Mouse (Mus musculus) kidney, adult 2 months (tissue): ENCODE results near the gene Retreg3. TPM values are rescaled to one million over a fixed set of nuclear protein-coding genes. Genes with fewer than 3 reads are reported as not detected.

Experiments
- DNase-seq: peaks from one replicate; pipeline ENCODE4 v3.0.0; 2021
- H3K27ac ChIP-seq: fragments of 200-500 bp; 2 replicates; pipeline ENCODE4 v1.5.1; 2012; ENCODE audit warnings: low read depth, low read length, control low read depth, inconsistent platforms; ENCODE audit not compliant: insufficient read depth
- H3K27me3 ChIP-seq: fragments of 200-500 bp; replicated peaks from 2 replicates; pipeline ENCODE4 v1.6.1; 2012; ENCODE audit warnings: mild to moderate bottlenecking, moderate library complexity, low read length, inconsistent platforms; ENCODE audit not compliant: control insufficient read depth, insufficient read depth
- H3K36me3 ChIP-seq: fragments of 200-500 bp; 2 replicates; pipeline ENCODE4 v1.6.1; 2012; ENCODE audit warnings: mild to moderate bottlenecking, moderate library complexity, low read length, inconsistent platforms; ENCODE audit not compliant: control insufficient read depth, insufficient read depth
- H3K4me1 ChIP-seq: fragments of 200-500 bp; 2 replicates; pipeline ENCODE4 v1.6.1; 2011; ENCODE audit warnings: low read length; ENCODE audit not compliant: control insufficient read depth, insufficient read depth
- H3K4me3 ChIP-seq: fragments of 200-500 bp; 2 replicates; pipeline ENCODE4 v1.5.1; 2011; ENCODE audit warnings: mild to moderate bottlenecking, low read depth, low read length, control low read depth; ENCODE audit not compliant: insufficient read depth
- CTCF ChIP-seq: fragments of 200-500 bp; conservative IDR thresholded peaks from 2 replicates; pipeline ENCODE4 v1.5.1; 2011; ENCODE audit warnings: low read depth, mild to moderate bottlenecking, control low read depth, low read length, moderate library complexity, mixed read lengths; ENCODE audit not compliant: insufficient read depth, insufficient read length
- POLR2A ChIP-seq: fragments of 200-500 bp; IDR thresholded peaks from one replicate; pipeline ENCODE4 v1.6.1; 2011; ENCODE audit warnings: low read depth, low read length, control low read depth
- WGBS: fragments of 180-500 bp; shearing (Covaris S2); methylation state at CpG from one replicate; pipeline ENCODE4 v1.1.7; 2018; 5-methylcytosine and 5-hydroxymethylcytosine counted together
- polyA plus RNA-seq: library from polyadenylated mRNA; depleted of rRNA; stranded (reverse); fragments of >200 nt; gene quantifications from 2 replicates; pipeline ENCODE4 v1.2.3, GENCODE M21; 2012

Retreg3 gene
- polyA plus RNA-seq, 1 experiment = 60.0 TPM

DNA sequence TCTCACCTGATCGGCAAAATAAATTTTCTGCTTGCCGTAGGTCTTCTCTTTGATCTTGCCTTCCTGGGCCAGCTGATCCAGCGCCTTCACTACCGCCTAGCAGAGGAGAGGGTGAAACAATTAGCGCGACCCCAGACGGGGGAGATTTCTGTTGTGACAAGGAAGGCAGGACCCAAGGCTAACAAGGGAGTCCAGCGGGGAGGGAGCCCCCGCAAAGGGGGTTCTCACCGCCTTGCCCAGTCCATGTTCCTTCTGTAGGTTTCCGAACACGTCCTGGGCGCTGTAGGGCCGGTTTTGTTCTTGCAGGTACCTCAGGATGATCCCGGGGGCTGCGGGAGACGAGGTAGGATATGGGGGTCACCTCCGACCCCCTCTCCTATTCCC, 24.8 kb downstream of the Retreg3 start:
- Histone ChIP-seq H3K27ac (no peak overlapping the region), H3K4me3 (peak overlapping the region; percentile 54), H3K27me3 (no peaks in the 10 kb centered on the region), H3K36me3 (no peaks in the 10 kb centered on the region; the same call in none of the 2 replicates), H3K4me1 (no peaks in the 10 kb centered on the region; the same call in 1 of the 2 replicates)
- 3% methylated on average over 18 of the region's 18 CpGs for WGBS
- TF ChIP-seq CTCF (no peak), POLR2A (no peak)
- no peak for DNase-seq

DNA sequence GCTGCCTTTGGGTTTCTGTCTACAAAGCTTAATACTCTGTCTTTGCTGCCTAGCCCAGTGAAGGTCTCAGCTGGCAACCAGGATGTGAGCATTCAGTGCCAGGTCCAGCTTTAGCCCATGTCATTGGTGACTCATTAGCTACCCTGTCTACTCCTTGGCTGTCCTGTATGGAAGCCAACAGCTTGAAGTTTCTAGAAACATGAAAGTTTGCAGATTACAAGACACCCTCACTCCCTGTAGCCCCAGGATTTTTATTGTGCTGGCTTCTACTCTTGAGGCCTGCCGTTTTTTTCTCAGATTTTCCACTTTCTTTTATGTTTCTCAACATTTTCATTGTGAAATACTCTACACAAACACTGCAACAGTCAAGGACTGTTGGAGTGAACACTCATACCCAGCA, 29.8 kb downstream of the Retreg3 start:
- TF ChIP-seq CTCF = no peak
- TF ChIP-seq POLR2A = no peak
- Histone ChIP-seq H3K4me3 (no peak overlapping the region), H3K36me3 (peaks cover 2% of the 10 kb centered on the region; the same call in 1 of the 2 replicates), H3K4me1 (peaks cover 15% of the 10 kb centered on the region), H3K27me3 (no peaks in the 10 kb centered on the region), H3K27ac (no peak overlapping the region)
- WGBS = 91% methylated on average over 1 of the region's 1 CpGs
- DNase-seq = peak; percentile 47

DNA sequence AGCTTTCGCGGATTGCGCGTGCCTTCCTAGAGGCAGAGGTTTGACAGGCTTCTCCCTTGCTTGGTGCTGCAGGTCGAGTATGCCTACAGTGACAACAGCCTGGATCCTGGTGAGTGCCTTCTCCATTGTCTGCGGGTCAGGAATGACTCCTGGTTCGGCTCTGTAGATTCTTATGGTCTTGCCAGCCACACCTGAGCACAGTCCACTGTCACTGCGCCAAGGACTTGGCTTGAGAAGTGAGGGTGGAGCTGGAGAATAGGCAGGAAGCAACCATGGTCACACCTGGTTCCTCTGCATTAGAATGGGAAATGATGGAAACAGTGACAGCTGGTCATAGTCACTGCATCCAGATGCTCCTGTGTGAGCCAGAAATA, 32.0 kb downstream of the Retreg3 start:
- 6% methylated on average over 8 of the region's 8 CpGs for WGBS
- DNase-seq = peak; percentile 77
- Histone ChIP-seq H3K4me3 (peak overlapping the region; percentile 75), H3K4me1 (peaks cover 22% of the 10 kb centered on the region), H3K36me3 (peaks cover 2% of the 10 kb centered on the region; the same call in 1 of the 2 replicates), H3K27ac (peak overlapping the region; percentile 54), H3K27me3 (no peaks in the 10 kb centered on the region)
- no peak for TF ChIP-seq POLR2A
- no peak for TF ChIP-seq CTCF

DNA sequence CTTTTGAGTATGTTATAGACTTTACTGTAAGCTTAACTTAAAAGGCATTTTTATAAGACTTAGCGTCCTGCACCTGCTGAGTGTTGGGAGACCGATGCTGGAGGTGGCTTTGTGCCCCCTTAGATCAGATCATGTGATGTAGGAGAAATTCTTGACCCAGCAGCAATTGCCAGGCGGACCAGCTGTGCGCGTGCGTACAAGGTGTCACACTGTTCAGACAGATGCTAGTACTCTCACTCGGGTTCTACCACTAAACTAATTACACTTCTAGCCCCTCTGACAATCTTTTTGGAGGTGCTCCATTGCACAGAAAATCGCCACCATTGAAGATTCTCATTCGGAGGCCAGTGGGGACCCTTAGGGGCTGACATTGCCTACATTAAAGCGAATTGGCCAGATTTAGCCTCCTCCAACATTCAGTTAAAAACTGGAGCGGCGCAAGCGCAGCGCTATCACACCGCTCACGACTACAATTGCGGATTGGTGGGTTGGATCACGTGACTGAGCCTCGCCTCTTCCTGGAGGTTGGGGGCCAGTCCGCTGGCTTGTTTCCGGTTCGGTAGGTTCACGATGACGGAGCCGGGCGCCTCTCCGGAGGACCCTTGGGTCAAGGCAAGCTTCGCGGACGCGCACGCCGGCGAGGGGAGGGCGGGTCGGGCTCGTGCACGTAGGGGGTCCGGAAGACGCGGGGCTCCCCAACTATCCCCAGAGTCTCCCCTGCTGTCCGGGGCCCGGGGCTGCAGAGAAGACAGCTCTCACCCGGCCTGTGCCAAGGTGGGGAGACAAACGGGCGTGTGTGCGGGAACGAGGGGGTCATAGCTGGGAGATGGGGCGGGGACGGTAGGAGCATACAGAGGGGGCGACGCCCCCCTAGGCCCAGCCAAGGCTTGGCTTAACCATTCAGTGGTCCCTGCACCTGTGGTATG, 32.7 kb downstream of the Retreg3 start, which contains the start of gene Mlx:
Mlx (plus strand) TSS at position 522 of the 926 bp plus-strand sequence.
- WGBS = 1% methylated on average over 52 of the region's 52 CpGs
- Histone ChIP-seq H3K4me3 (peak within 1 kb of the TSS; percentile 75), H3K27ac (peak within 1 kb of the TSS; percentile 74), H3K36me3 (peaks cover 2% of the 10 kb centered on the region; the same call in 1 of the 2 replicates), H3K4me1 (peaks cover 22% of the 10 kb centered on the region), H3K27me3 (no peaks in the 10 kb centered on the region)
- TF ChIP-seq POLR2A = peak; percentile 66
- no peak for TF ChIP-seq CTCF
- DNase-seq = peak; percentile 97

DNA sequence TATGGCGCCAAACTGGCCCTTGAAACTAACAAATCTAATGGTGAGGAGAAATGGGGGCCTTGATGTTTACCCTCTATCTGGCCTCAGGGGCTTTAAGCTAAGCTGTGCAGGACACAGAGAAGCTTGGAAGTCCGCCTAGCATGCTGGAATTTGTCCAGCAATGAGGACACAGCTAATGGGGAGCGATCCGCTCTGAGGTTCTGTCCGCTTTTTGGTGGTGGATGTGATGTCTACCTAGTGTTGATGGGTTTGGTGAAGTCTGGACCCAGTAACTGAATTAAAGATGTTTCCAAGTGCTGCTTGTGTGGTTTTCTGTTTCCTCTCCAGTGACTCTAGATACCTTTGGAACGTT, 33.4 kb downstream of the Retreg3 start:
- H3K36me3 ChIP-seq = peaks cover 2% of the 10 kb centered on the region; the same call in 1 of the 2 replicates
- DNase-seq = no peak
- TF ChIP-seq POLR2A (no peak), CTCF (no peak)
- 52% methylated on average over 6 of the region's 6 CpGs for WGBS
- peak overlapping the region; percentile 74 for H3K27ac ChIP-seq
- no peaks in the 10 kb centered on the region for H3K27me3 ChIP-seq
- H3K4me1 ChIP-seq = peaks cover 25% of the 10 kb centered on the region
- no peak overlapping the region for H3K4me3 ChIP-seq

DNA sequence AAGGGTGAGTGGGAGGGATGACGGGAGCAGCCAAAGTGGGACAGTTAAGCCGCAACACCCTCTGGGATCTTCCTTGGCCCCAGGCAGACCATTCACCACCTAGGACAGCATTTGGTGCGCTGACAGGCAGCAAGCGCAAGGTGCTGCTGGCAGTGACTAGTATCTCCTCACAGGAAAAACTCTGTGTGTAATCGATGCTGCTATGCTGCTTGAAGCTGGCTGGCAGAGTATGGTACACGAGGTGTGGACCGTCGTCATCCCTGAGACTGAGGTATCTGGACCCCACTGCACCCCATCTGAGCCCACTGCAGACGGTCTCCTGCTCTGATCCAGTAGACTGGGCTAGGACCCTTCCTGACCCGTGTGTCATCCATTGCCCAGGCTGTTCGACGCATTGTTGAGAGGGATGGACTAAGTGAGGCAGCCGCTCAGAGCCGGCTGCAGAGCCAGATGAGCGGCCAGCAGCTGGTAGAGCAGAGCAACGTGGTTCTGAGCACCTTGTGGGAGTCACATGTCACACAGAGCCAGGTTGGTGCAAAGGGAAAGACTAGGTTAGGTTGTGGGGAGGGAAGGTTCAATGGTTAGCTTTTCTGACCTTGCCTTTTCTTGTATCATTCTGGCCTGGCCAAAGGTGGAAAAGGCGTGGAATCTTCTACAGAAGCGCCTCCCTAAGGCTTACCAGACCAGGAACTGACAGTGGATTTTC, 33.9 kb downstream of the Retreg3 start:
- WGBS = 79% methylated on average over 18 of the region's 18 CpGs
- DNase-seq = peak; percentile 80
- no peaks in the 10 kb centered on the region for H3K27me3 ChIP-seq
- H3K27ac ChIP-seq = peak overlapping the region; percentile 74; the same call in 1 of the 2 replicates
- peaks cover 2% of the 10 kb centered on the region; the same call in 1 of the 2 replicates for H3K36me3 ChIP-seq
- H3K4me3 ChIP-seq = no peak overlapping the region
- H3K4me1 ChIP-seq = peaks cover 29% of the 10 kb centered on the region
- TF ChIP-seq POLR2A (no peak), CTCF (no peak)

DNA sequence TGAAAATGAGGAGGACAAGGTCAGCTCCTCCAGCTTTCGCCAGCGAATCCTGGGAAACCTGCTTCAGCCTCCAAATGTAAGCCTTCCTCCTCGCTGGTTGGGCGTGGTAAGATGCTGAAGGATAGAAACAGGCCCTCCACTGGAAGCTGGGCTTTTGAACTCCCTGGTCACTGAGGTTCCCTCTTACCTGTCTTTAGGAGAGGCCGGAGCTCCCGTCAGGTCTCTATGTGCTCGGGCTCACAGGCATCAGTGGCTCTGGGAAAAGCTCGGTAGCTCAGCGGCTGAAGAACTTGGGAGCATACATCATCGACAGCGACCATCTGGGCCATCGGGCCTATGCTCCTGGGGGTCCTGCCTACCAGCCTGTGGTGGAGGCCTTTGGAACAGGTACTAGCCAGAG, 34.9 kb downstream of the Retreg3 start:
- no peak for DNase-seq
- Histone ChIP-seq H3K4me1 (peaks cover 32% of the 10 kb centered on the region), H3K36me3 (peaks cover 2% of the 10 kb centered on the region; the same call in 1 of the 2 replicates), H3K27ac (no peak overlapping the region), H3K4me3 (no peak overlapping the region), H3K27me3 (no peaks in the 10 kb centered on the region)
- 96% methylated on average over 12 of the region's 12 CpGs for WGBS
- TF ChIP-seq CTCF (no peak), POLR2A (no peak)
